Mouse (Mus musculus) megakaryocyte-erythroid progenitor cell, adult 5-6 weeks (primary cell): ENCODE data around the gene Abi3bp. TPM values are rescaled to one million over a fixed set of nuclear protein-coding genes. Genes with fewer than 3 reads are reported as not detected.

ENCODE experiments used
- total RNA-seq, 2 experiments: library from RNA; stranded (forward) in 1 of 2; stranded (reverse) in 1 of 2; fragments of 200-1000, 215-1000 nt in 1 of 2; fragments of >200 nt in 1 of 2; fragmentation: Nextera tagmentation in 1 of 2; gene quantifications; 2 replicates each; pipeline ENCODE4 v1.2.3; 2014 to 2017

The Abi3bp gene
- total RNA-seq, 2 experiments from 2014 or later: not detected

Other genes starting within 250 kb of the Abi3bp start
- 110 and 124 TPM in 2 replicates for gene Tfg, start 239.6 kb downstream of the Abi3bp start, total RNA-seq (2014; fragmentation: Nextera tagmentation)
- gene Tfg, start 239.6 kb downstream of the Abi3bp start, total RNA-seq (2017): 69.1 and 143 TPM in 2 replicates